Mouse (Mus musculus) MEL (cell line): ENCODE results near the gene Ssr1. TPM values are rescaled to one million over a fixed set of nuclear protein-coding genes. Genes with fewer than 3 reads are reported as not detected.
A peak's percentile ranks its signal among the peaks of the same experiment; 100 is the strongest.

ENCODE experiments used
- DNase-seq: peaks from one replicate; pipeline ENCODE4 v3.0.0; 2011; ENCODE audit warnings: low read depth, low spot score
- H3K27ac ChIP-seq: 2 replicates; pipeline ENCODE4 v1.5.1; 2012; ENCODE audit warnings: low read depth, mild to moderate bottlenecking, control low read depth, low read length, moderate library complexity; ENCODE audit not compliant: control insufficient read depth
- H3K27me3 ChIP-seq, 2 experiments: fragments of 150-350 bp in 1 of 2; sonication (generic) in 1 of 2; 2 replicates each; pipeline ENCODE4 v1.6.1; 2012; ENCODE audit warnings: low read length in 2 of 2, mild to moderate bottlenecking in 2 of 2, improper control_type of control experiment in 1 of 2, moderate library complexity in 1 of 2; ENCODE audit not compliant: insufficient read depth in 2 of 2, control insufficient read depth in 1 of 2
- H3K36me3 ChIP-seq, 2 experiments: 2 replicates each; pipeline ENCODE4 v1.6.1; 2012 to 2014; ENCODE audit warnings: low read length in 2 of 2, improper control_type of control experiment in 1 of 2, inconsistent platforms in 1 of 2, mild to moderate bottlenecking in 1 of 2; ENCODE audit not compliant: insufficient read depth in 2 of 2, control insufficient read depth in 1 of 2
- H3K4me1 ChIP-seq, 2 experiments: fragments of 150-350 bp in 1 of 2; sonication (generic) in 1 of 2; 2 replicates each; pipeline ENCODE4 v1.6.1; 2012; ENCODE audit warnings: low read length in 2 of 2, improper control_type of control experiment in 1 of 2, mild to moderate bottlenecking in 1 of 2; ENCODE audit not compliant: insufficient read depth in 2 of 2, control insufficient read depth in 1 of 2
- H3K4me3 ChIP-seq, 2 experiments: fragments of 150-350 bp in 1 of 2; sonication (generic) in 1 of 2; 2 replicates each; pipeline ENCODE4 v1.5.1; 2012; ENCODE audit warnings: low read depth in 2 of 2, low read length in 2 of 2, mild to moderate bottlenecking in 2 of 2, moderate library complexity in 2 of 2, control low read depth in 1 of 2, improper control_type of control experiment in 1 of 2; ENCODE audit not compliant: control insufficient read depth in 1 of 2, insufficient read depth in 1 of 2
- H3K79me2 ChIP-seq: 2 replicates; pipeline ENCODE4 v1.6.1; 2012; ENCODE audit warnings: mild to moderate bottlenecking, low read length, moderate library complexity; ENCODE audit not compliant: control insufficient read depth, poor library complexity, insufficient read depth
- H3K9ac ChIP-seq: 2 replicates; pipeline ENCODE4 v1.6.1; 2012; ENCODE audit warnings: low read depth, mild to moderate bottlenecking, control low read depth, low read length, moderate library complexity; ENCODE audit not compliant: control insufficient read depth, poor library complexity, severe bottlenecking
- H3K9me3 ChIP-seq: fragments of 150-350 bp; sonication (generic); replicated peaks from 2 replicates; pipeline ENCODE4 v1.6.1; 2012; ENCODE audit warnings: mild to moderate bottlenecking, low read length, improper control_type of control experiment, moderate library complexity; ENCODE audit not compliant: insufficient read depth
- BHLHE40 ChIP-seq: IDR thresholded peaks from 2 replicates; pipeline ENCODE4 v1.6.1; 2012; ENCODE audit warnings: low read depth, mild to moderate bottlenecking, inconsistent platforms, low read length, improper control_type of control experiment, borderline replicate concordance
- CHD1 ChIP-seq: IDR thresholded peaks from 2 replicates; pipeline ENCODE4 v1.6.1; 2012; ENCODE audit warnings: low read depth, mild to moderate bottlenecking, inconsistent platforms, low read length, improper control_type of control experiment
- EP300 ChIP-seq, 2 experiments: IDR thresholded peaks; 2 replicates each; pipeline ENCODE4 v1.6.1; 2011; ENCODE audit warnings: improper control_type of control experiment in 2 of 2, low read length in 2 of 2, low read depth in 1 of 2, mild to moderate bottlenecking in 1 of 2
- GABPA ChIP-seq: IDR thresholded peaks from 2 replicates; pipeline ENCODE4 v1.6.1; 2012; ENCODE audit warnings: low read depth, mild to moderate bottlenecking, inconsistent platforms, low read length, improper control_type of control experiment, moderate library complexity
- JUND ChIP-seq: IDR thresholded peaks from 2 replicates; pipeline ENCODE4 v1.6.1; 2011; ENCODE audit warnings: low read depth, mild to moderate bottlenecking, improper control_type of control experiment, low read length
- KAT2A ChIP-seq: conservative IDR thresholded peaks from 2 replicates; pipeline ENCODE4 v1.6.1; 2012; ENCODE audit warnings: low read depth, low read length, improper control_type of control experiment, inconsistent platforms
- MAFK ChIP-seq: IDR thresholded peaks from 2 replicates; pipeline ENCODE4 v1.6.1; 2011; ENCODE audit warnings: low read depth, mild to moderate bottlenecking, low read length, improper control_type of control experiment, borderline replicate concordance
- MAX ChIP-seq: IDR thresholded peaks from 2 replicates; pipeline ENCODE4 v1.6.1; 2011; ENCODE audit warnings: low read length, improper control_type of control experiment
- MEF2A ChIP-seq: IDR thresholded peaks from 2 replicates; pipeline ENCODE4 v1.6.1; 2014; ENCODE audit warnings: low read depth, mild to moderate bottlenecking, inconsistent platforms, low read length, improper control_type of control experiment; ENCODE audit not compliant: poor library complexity, insufficient replicate concordance, severe bottlenecking; ENCODE audit errors: extremely low read depth
- MXI1 ChIP-seq: IDR thresholded peaks from 2 replicates; pipeline ENCODE4 v1.6.1; 2011; ENCODE audit warnings: mild to moderate bottlenecking, low read depth, low read length, improper control_type of control experiment
- MYC ChIP-seq: IDR thresholded peaks from 2 replicates; pipeline ENCODE4 v1.6.1; 2011; ENCODE audit warnings: low read depth, mild to moderate bottlenecking, low read length, improper control_type of control experiment, moderate library complexity
- POLR2A ChIP-seq, 2 experiments: IDR thresholded peaks; 2 replicates each; pipeline ENCODE4 v1.6.1; 2011 to 2012; ENCODE audit warnings: low read length in 2 of 2, mild to moderate bottlenecking in 2 of 2, control low read depth in 1 of 2, improper control_type of control experiment in 1 of 2, low read depth in 1 of 2, moderate library complexity in 1 of 2; ENCODE audit not compliant: control insufficient read depth in 1 of 2, insufficient read depth in 1 of 2, poor library complexity in 1 of 2
- POLR2AphosphoS2 ChIP-seq: IDR thresholded peaks from 2 replicates; pipeline ENCODE4 v1.6.1; 2011; ENCODE audit warnings: low read length, improper control_type of control experiment
- POLR2AphosphoS5 ChIP-seq: IDR thresholded peaks from 2 replicates; pipeline ENCODE4 v1.6.1; 2012; ENCODE audit warnings: low read depth, borderline replicate concordance, mild to moderate bottlenecking, inconsistent platforms, low read length, moderate library complexity, mixed read lengths
- RCOR1 ChIP-seq: IDR thresholded peaks from 2 replicates; pipeline ENCODE4 v1.6.1; 2012; ENCODE audit warnings: low read depth, mild to moderate bottlenecking, inconsistent platforms, low read length, improper control_type of control experiment
- TBP ChIP-seq: IDR thresholded peaks from 2 replicates; pipeline ENCODE4 v1.8.0; 2011; ENCODE audit warnings: low read depth, low read length, improper control_type of control experiment
- TCF12 ChIP-seq: IDR thresholded peaks from 2 replicates; pipeline ENCODE4 v1.6.1; 2014; ENCODE audit warnings: low read depth, mild to moderate bottlenecking, inconsistent platforms, low read length, improper control_type of control experiment, moderate library complexity
- UBTF ChIP-seq: IDR thresholded peaks from 2 replicates; pipeline ENCODE4 v1.6.1; 2012; ENCODE audit warnings: low read depth, mild to moderate bottlenecking, inconsistent platforms, low read length, improper control_type of control experiment, moderate library complexity, borderline replicate concordance; ENCODE audit not compliant: insufficient read depth
- USF1 ChIP-seq: IDR thresholded peaks from 2 replicates; pipeline ENCODE4 v1.6.1; 2014; ENCODE audit warnings: low read depth, mild to moderate bottlenecking, inconsistent platforms, low read length, improper control_type of control experiment, moderate library complexity
- ZMIZ1 ChIP-seq: IDR thresholded peaks from 2 replicates; pipeline ENCODE4 v1.6.1; 2012; ENCODE audit warnings: low read depth, mild to moderate bottlenecking, inconsistent platforms, low read length, improper control_type of control experiment, moderate library complexity
- ZNF384 ChIP-seq: IDR thresholded peaks from 2 replicates; pipeline ENCODE4 v1.6.1; 2012; ENCODE audit warnings: low read depth, mild to moderate bottlenecking, inconsistent platforms, low read length, improper control_type of control experiment
- polyA plus RNA-seq, 2 experiments: library from polyadenylated mRNA; stranded (reverse) in 1 of 2; unstranded in 1 of 2; fragments of >175 nt in 1 of 2; fragments of >200 nt in 1 of 2; gene quantifications; 2 replicates each; pipeline versions ENCODE4 v1.2.1 to v1.2.4; 2012; ENCODE audit warnings: low replicate concordance in 2 of 2, low read depth in 1 of 2; ENCODE audit not compliant: insufficient read length in 2 of 2, insufficient read depth in 1 of 2, missing spikeins in 1 of 2
- total RNA-seq: library from RNA; depleted of rRNA; stranded (reverse); fragments of 300-350 nt; gene quantifications from 2 replicates; pipeline ENCODE4 v1.2.3, GENCODE M21; 2012

Gene Ssr1
- total and polyA plus RNA-seq, 3 experiments, result 30.9 to 104 (median 77.2) TPM

DNA sequence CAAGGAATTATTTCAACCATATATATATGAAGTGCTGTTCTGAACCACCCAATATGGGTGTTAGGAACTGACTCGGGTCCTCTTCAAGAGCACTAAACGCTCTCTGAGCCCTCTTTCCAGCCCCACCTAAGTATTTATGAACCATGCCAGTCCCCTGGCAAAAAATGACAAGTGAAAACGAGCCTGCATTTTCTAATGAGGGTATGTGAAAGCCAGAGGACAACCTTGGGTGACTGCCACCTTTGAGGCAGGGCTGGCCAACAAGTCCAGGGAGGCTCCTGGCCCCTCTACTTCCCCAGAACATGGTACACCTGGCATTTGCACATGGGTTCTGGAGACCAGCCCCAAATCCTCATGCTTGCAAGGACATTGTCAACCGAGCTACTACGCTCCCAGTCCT, 19.3 kb downstream of the Ssr1 start:
- H3K4me3 ChIP-seq, result no peak overlapping the region
- no peak overlapping the region for H3K27ac ChIP-seq
- DNase-seq, result no peak
- H3K79me2 ChIP-seq, result no peaks in the 10 kb centered on the region
- H3K36me3 ChIP-seq, result peaks cover 2 to 31% of the 10 kb centered on the region in 2 experiments; a peak in 3 of 4 replicates
- no peaks in the 10 kb centered on the region for H3K9me3 ChIP-seq
- H3K9ac ChIP-seq, result no peak overlapping the region
- 0 out of 2 replicates have a peak, but pooled peaks have one; percentile 26 for TF ChIP-seq ZMIZ1
- peak; percentile 63 for TF ChIP-seq POLR2AphosphoS2
- peak in 1 of 2 experiments; percentile 43; a peak in 2 of 4 replicates for TF ChIP-seq POLR2A (IDR thresholded peaks at IDR 0.05; ENCODE audit: control insufficient read depth in 1 of 2, insufficient read depth in 1 of 2, low read depth in 1 of 2, low read length in 2 of 2, poor library complexity in 1 of 2)
- no peak for TF ChIP-seq KAT2A
- H3K4me1 ChIP-seq, result peaks cover 0 to 5% of the 10 kb centered on the region in 2 experiments; a peak in 2 of 4 replicates
- H3K27me3 ChIP-seq, result no peaks in the 10 kb centered on the region

GRCm38 (mm10) chr13:37974036-37974435, 20.0 kb downstream of the Ssr1 start:
- no peak overlapping the region for H3K27ac ChIP-seq
- H3K79me2 ChIP-seq, result no peaks in the 10 kb centered on the region
- H3K9me3 ChIP-seq, result no peaks in the 10 kb centered on the region
- H3K4me3 ChIP-seq, result no peak overlapping the region
- no peak for DNase-seq
- peaks cover 2 to 26% of the 10 kb centered on the region in 2 experiments; a peak in 3 of 4 replicates for H3K36me3 ChIP-seq
- no peaks in the 10 kb centered on the region for H3K27me3 ChIP-seq
- TF ChIP-seq USF1 (no peak), ZNF384 (no peak), EP300 (IDR thresholded peaks at IDR 0.05; ENCODE audit: low read depth in 1 of 2, low read length in 2 of 2) (no peak), MXI1 (no peak), JUND (no peak), BHLHE40 (no peak), GABPA (no peak), MYC (no peak), MEF2A (no peak), RCOR1 (no peak), MAX (no peak), POLR2AphosphoS5 (no peak), KAT2A (no peak), TCF12 (no peak), CHD1 (no peak), MAFK (no peak), POLR2A (IDR thresholded peaks at IDR 0.05; ENCODE audit: control insufficient read depth in 1 of 2, insufficient read depth in 1 of 2, low read depth in 1 of 2, low read length in 2 of 2, poor library complexity in 1 of 2) (no peak), UBTF (no peak), TBP (no peak)
- H3K4me1 ChIP-seq, result peaks cover 0 to 5% of the 10 kb centered on the region in 2 experiments; a peak in 2 of 4 replicates
- no peak overlapping the region for H3K9ac ChIP-seq
